Mouse (Mus musculus): ENCODE results near the gene Snta1.
"Not testable (repeated sequence)": the region's sequence is repeated elsewhere in the genome, so short reads cannot be mapped to it uniquely, and the experiment has no call there.

Gene Snta1

DNA sequence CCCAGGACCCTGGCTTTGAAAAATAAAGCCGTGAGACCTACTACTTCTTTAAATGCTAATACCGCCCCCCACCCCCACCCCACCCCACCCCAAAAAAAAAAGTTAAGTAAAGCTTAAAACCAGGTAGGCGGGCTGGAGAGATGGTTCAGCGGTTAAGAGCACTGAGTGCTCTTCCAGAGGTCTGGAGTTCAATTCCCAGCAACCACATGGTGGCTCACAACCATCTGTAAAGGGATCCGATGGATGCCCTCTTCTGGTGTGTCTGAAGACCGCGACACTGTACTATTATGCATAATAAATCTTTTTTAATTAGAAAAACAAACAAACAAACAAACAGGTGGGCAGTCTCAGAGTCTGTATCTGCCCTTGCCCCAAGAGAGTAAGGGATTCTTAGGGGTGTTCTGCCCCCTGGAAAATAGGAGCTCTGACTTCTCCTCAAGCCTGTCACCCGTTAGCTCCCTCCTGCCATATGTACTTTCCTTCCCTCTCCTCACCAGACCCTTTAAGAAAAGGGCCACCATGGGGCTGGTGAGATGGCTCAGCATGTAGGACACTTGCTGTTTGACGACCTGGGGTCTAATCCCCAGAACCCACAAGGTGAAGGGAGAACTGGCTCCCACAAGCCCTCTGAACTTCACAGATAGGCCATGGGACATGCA lies 34.9 kb downstream of the Snta1 start, which contains the start of gene Cdk5rap1:
Gene Cdk5rap1, minus strand, starts transcription at position 169 of the 659 bp plus-strand sequence.
- no peak for DNase-seq (ENCODE audit: low spot score in 2 of 2)

DNA sequence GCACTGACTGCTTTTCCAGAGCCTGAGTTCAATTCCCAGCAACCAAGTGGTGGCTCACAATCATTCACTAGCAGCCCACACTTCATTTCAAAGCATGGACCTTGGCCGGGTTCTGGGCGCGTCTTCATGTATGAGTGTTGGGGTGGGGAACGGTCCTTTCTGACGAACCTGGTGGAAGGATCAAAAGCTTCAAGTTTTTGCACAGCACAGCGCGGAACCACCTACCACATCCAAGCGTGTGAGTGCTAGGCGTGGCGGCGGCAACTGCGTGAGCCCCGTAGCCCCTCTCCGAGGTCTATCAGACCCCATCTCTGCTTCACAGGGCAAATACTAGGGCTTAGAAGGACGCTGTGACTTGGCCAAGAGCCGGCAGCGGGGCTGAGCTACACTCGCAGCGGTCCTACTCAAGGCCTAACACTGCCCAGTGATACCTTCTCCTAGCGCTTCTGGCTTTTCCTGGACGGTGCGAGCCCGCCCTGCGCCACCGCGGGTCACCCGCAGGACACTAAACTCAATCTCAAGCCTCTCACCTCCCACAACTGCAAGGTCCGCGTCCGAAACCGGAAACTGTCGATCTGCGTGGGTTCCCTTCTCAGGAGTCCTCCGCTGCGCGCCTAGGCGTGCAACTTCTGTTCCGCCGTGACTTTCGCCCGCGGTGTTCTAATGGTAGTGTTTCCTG lies 35.6 kb downstream of the Snta1 start:
- peak; percentile 83 to 90 for DNase-seq (ENCODE audit: low spot score in 2 of 2)

- no peak for DNase-seq (ENCODE audit: low spot score in 2 of 2)
These were observed 40.4 kb downstream of the Snta1 start for GRCm38 (mm10) chr2:154367510-154367909.

DNA sequence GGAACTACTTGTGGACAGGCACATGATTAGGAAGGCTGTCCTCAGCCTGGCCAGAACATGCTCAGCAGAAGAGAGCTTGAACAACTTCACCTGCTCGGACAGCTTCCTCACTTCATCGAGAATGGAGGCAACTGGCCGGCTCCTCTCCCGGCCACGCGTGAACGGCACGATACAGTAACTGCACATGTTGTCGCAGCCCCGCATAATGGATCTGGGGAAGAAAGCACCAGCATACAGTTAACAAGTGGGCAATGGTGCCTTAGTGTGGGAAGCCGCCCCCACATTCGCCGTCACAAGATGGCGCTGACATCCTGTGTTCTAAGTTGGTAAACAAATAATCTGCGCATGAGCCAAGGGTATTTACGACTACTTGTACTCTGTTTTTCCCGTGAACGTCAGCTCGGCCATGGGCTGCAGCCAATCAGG lies 53.9 kb downstream of the Snta1 start:
- not testable (repeated sequence) for DNase-seq (ENCODE audit: low spot score in 2 of 2)

DNA sequence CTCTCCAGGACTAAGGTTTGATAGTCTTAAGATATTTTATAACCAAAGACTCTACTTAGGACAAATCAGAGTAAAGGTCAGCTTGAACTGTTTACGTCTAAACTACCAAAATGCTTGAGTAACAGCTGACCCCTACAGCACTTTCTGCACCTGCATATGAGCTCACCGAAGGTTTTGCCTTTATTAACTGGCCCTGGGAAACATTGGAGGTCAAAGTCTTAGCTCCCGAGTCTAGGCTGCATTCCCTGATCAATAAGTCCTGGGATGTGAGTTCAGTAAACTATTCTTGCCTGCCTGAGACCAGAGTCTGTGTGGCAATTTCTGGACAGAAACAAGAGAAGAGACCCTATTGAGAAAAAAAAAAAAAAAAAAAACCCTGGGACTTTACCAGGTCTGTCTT lies 59.7 kb downstream of the Snta1 start:
- DNase-seq (ENCODE audit: low spot score in 2 of 2), result no peak

DNA sequence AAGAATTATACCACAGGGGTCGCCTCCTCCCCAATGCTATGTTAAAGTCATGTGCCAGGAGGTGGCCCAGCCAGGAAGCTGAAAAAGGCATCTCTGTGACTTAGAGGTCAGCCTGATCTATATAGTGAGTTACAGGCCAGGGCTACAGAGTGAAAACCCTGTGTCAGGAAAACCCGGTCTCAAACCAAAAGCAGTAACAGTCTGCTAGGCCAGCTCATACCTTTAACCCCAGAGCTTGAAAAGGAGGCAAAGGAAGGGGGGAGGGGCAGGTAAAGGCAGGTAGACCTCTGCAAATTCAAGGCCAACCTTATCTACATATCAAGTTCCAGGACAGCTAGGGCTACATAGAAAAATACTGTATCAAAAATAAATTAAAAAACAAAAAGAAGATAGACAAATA lies 68.5 kb downstream of the Snta1 start:
- no peak for DNase-seq (ENCODE audit: low spot score in 2 of 2)

DNA sequence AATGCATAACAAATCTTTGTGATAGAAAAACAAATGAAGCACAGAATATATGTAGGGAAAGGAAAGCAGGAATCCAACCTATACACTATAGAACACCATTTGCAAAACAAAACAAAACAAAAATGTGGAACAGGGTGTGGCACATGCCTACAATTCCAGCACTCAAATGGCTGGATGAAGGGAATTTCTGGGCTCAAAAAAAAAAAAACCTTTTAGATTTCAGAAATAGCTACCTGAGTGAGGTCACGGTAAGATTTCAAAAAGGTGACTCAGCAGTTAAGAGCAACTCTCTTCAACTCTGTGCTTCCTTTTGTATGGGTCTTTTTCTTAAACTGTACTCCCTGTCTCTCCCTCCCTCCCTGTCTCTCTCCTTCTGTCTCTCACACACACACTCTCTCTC lies 69.7 kb downstream of the Snta1 start:
- DNase-seq (ENCODE audit: low spot score in 2 of 2), result no peak

GRCm38 (mm10) chr2:154335572-154335971 lies 72.3 kb downstream of the Snta1 start:
- no peak for DNase-seq (ENCODE audit: low spot score in 2 of 2)

DNA sequence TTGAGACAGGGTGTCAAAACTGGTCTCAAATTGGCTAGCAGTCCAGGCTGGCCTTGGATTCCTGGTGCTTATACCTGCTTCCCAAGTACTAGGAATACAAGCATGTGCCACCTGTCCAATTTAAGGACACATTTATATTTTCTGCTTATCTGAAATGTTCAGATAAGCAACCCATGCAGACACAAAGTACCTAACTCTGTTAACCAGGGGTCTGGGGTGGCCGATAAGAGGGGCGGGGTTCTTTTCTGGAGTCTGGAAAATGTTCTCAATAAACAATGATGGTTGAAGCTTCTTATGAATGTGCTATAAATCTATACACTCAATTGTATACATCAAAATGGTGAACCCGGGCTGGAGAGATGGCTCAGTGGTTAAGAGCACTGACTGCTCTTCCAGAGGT lies 81.0 kb downstream of the Snta1 start:
- DNase-seq (ENCODE audit: low spot score in 2 of 2), result no peak

Data from cerebellum, postnatal 4 days (tissue).